Mouse (Mus musculus): ENCODE measurements around the gene Krtap10-4.
A peak's percentile ranks its signal among the peaks of the same experiment; 100 is the strongest.
"Not testable (repeated sequence)": the region's sequence is repeated elsewhere in the genome, so short reads cannot be mapped to it uniquely, and the experiment has no call there.

The Krtap10-4 gene

GRCm38 (mm10) chr10:77826951-77827350, at the start of gene Krtap10-4:
Gene Krtap10-4 (minus strand): TSS chr10:77827095.
- no peak for DNase-seq (ENCODE audit: low spot score in 2 of 2)

GRCm38 (mm10) chr10:77869651-77870050, 42.8 kb upstream of the Krtap10-4 start:
- DNase-seq (ENCODE audit: low spot score in 2 of 2), result no peak

- DNase-seq (ENCODE audit: low spot score in 2 of 2), result no peak
Observed at GRCm38 (mm10) chr10:77867546-77867945, 40.7 kb upstream of the Krtap10-4 start.

- DNase-seq (ENCODE audit: low spot score in 2 of 2), result no peak
Observed at GRCm38 (mm10) chr10:77864762-77865143, 37.9 kb upstream of the Krtap10-4 start.

- no peak for DNase-seq (ENCODE audit: low spot score in 2 of 2)
Observed at GRCm38 (mm10) chr10:77864067-77864761, 37.3 kb upstream of the Krtap10-4 start.

- no peak for DNase-seq (ENCODE audit: low spot score in 2 of 2)
Observed at GRCm38 (mm10) chr10:77861675-77862074, 34.8 kb upstream of the Krtap10-4 start, which contains the start of gene Gm3285. Gene Gm3285 (plus strand): TSS chr10:77861975.

- no peak for DNase-seq (ENCODE audit: low spot score in 2 of 2)
Observed at GRCm38 (mm10) chr10:77852559-77852958, 25.7 kb upstream of the Krtap10-4 start, which contains the start of gene Gm10318. Gene Gm10318 (plus strand): TSS chr10:77852859.

GRCm38 (mm10) chr10:77847538-77847937, 20.6 kb upstream of the Krtap10-4 start:
- no peak for DNase-seq (ENCODE audit: low spot score in 2 of 2)

GRCm38 (mm10) chr10:77846961-77847360, 20.1 kb upstream of the Krtap10-4 start:
- no peak for DNase-seq (ENCODE audit: low spot score in 2 of 2)

GRCm38 (mm10) chr10:77846503-77846902, 19.6 kb upstream of the Krtap10-4 start, which contains the start of gene Gm36176:
Gene Gm36176 (plus strand): TSS chr10:77846803.
- no peak for DNase-seq (ENCODE audit: low spot score in 2 of 2)

- no peak for DNase-seq (ENCODE audit: low spot score in 2 of 2)
Observed at GRCm38 (mm10) chr10:77839006-77839405, 12.1 kb upstream of the Krtap10-4 start.

- peak in 1 of 2 experiments; percentile 39 for DNase-seq (ENCODE audit: low spot score in 2 of 2)
Observed at GRCm38 (mm10) chr10:77835647-77836046, 8.8 kb upstream of the Krtap10-4 start, which contains the start of gene Krtap10-10. Gene Krtap10-10 (plus strand): TSS chr10:77835947.

- DNase-seq (ENCODE audit: low spot score in 2 of 2), result no peak
Observed at GRCm38 (mm10) chr10:77819203-77819602, 7.7 kb downstream of the Krtap10-4 start.

GRCm38 (mm10) chr10:77818523-77818922, 8.4 kb downstream of the Krtap10-4 start:
- DNase-seq (ENCODE audit: low spot score in 2 of 2), result no peak

GRCm38 (mm10) chr10:77815514-77815913, 11.4 kb downstream of the Krtap10-4 start:
- no peak for DNase-seq (ENCODE audit: low spot score in 2 of 2)

- no peak for DNase-seq (ENCODE audit: low spot score in 2 of 2)
Observed at GRCm38 (mm10) chr10:77814382-77814781, 12.5 kb downstream of the Krtap10-4 start, which contains the start of gene Gm2696. Gene Gm2696 (plus strand): TSS chr10:77814682.

- DNase-seq (ENCODE audit: low spot score in 2 of 2), result no peak
Observed at GRCm38 (mm10) chr10:77811743-77812142, 15.2 kb downstream of the Krtap10-4 start, which contains the start of gene Gm9507. Gene Gm9507 (minus strand): TSS chr10:77811843.

GRCm38 (mm10) chr10:77804095-77804494, 22.8 kb downstream of the Krtap10-4 start:
- no peak for DNase-seq (ENCODE audit: low spot score in 2 of 2)

GRCm38 (mm10) chr10:77798921-77799508, 27.9 kb downstream of the Krtap10-4 start, which contains the start of gene Gm19668:
Gene Gm19668 (minus strand): TSS chr10:77799133.
- DNase-seq (ENCODE audit: low spot score in 2 of 2), result no peak

GRCm38 (mm10) chr10:77798164-77798920, 28.6 kb downstream of the Krtap10-4 start:
- not testable (repeated sequence) for DNase-seq (ENCODE audit: low spot score in 2 of 2)

GRCm38 (mm10) chr10:77797677-77798076, 29.2 kb downstream of the Krtap10-4 start:
- DNase-seq (ENCODE audit: low spot score in 2 of 2), result no peak

- no peak for DNase-seq (ENCODE audit: low spot score in 2 of 2)
Observed at GRCm38 (mm10) chr10:77794976-77795375, 31.9 kb downstream of the Krtap10-4 start, which contains the start of gene Gm9639. Gene Gm9639 (minus strand): TSS chr10:77795076.

All from left cerebral cortex, adult 9 months (tissue).